Mouse (Mus musculus): ENCODE measurements at regions not wholly inside any gene's neighbourhood (a gene's known extent, or its start where the extent isn't known, plus 50 kb on each side); places are given as distances from the start of the nearest gene placed in this dataset.

- DNase-seq (ENCODE audit: extremely low spot score in 1 of 2, low spot score in 2 of 2), result no peak
- intact Hi-C loops (cut with DNase I), result no loop called here
Measured at GRCm38 (mm10) chr3:133738936-133739335, 194.0 kb upstream of the Tet2 start.

- DNase-seq (ENCODE audit: extremely low spot score in 1 of 2, low spot score in 2 of 2), result no peak
- intact Hi-C loops (cut with DNase I), result no loop called here
Measured at GRCm38 (mm10) chr3:133744552-133745118, 199.7 kb upstream of the Tet2 start.

- intact Hi-C loops (cut with DNase I), result no loop called here
- DNase-seq (ENCODE audit: extremely low spot score in 1 of 2, low spot score in 2 of 2), result no peak
Measured at GRCm38 (mm10) chr3:133748756-133749737, 204.1 kb upstream of the Tet2 start.

- intact Hi-C loops (cut with DNase I), result loop anchor here (10.0 kb wide), 1 partner anchor 205 kb away; the partner anchor contains the start of gene Tet2
- no peak for DNase-seq (ENCODE audit: extremely low spot score in 1 of 2, low spot score in 2 of 2)
Measured at GRCm38 (mm10) chr3:133750061-133750460, 205.1 kb upstream of the Tet2 start.

GRCm38 (mm10) chr3:133750606-133751005 lies 205.7 kb upstream of the Tet2 start:
- intact Hi-C loops (cut with DNase I), result loop anchor here (10.0 kb wide), 1 partner anchor 206 kb away; the partner anchor contains the start of gene Tet2
- DNase-seq (ENCODE audit: extremely low spot score in 1 of 2, low spot score in 2 of 2), result no peak

GRCm38 (mm10) chr3:133751011-133751410 lies 206.1 kb upstream of the Tet2 start:
- intact Hi-C loops (cut with DNase I), result loop anchor here (10.0 kb wide), 1 partner anchor 206 kb away; the partner anchor contains the start of gene Tet2
- no peak for DNase-seq (ENCODE audit: extremely low spot score in 1 of 2, low spot score in 2 of 2)

GRCm38 (mm10) chr3:133751565-133751964 lies 206.6 kb upstream of the Tet2 start:
- intact Hi-C loops (cut with DNase I), result loop anchor here (10.0 kb wide), 1 partner anchor 207 kb away; the partner anchor contains the start of gene Tet2
- no peak for DNase-seq (ENCODE audit: extremely low spot score in 1 of 2, low spot score in 2 of 2)

- intact Hi-C loops (cut with DNase I), result loop anchor here (10.0 kb wide), 1 partner anchor 208 kb away; the partner anchor contains the start of gene Tet2
- DNase-seq (ENCODE audit: extremely low spot score in 1 of 2, low spot score in 2 of 2), result no peak
Measured at GRCm38 (mm10) chr3:133753041-133753440, 208.1 kb upstream of the Tet2 start.

GRCm38 (mm10) chr3:133754006-133754910 lies 209.3 kb upstream of the Tet2 start:
- intact Hi-C loops (cut with DNase I), result loop anchor here (10.0 kb wide), 1 partner anchor 209 kb away; the partner anchor contains the start of gene Tet2
- DNase-seq (ENCODE audit: extremely low spot score in 1 of 2, low spot score in 2 of 2), result no peak

- DNase-seq (ENCODE audit: extremely low spot score in 1 of 2, low spot score in 2 of 2), result peak; percentile 83 to 85
- intact Hi-C loops (cut with DNase I), result loop anchor here (10.0 kb wide), 1 partner anchor 210 kb away; the partner anchor contains the start of gene Tet2
Measured at GRCm38 (mm10) chr3:133754911-133755259, 209.9 kb upstream of the Tet2 start.

- intact Hi-C loops (cut with DNase I), result loop anchor here (10.0 kb wide), 1 partner anchor 213 kb away; the partner anchor contains the start of gene Tet2
- DNase-seq (ENCODE audit: extremely low spot score in 1 of 2, low spot score in 2 of 2), result peak in 1 of 2 experiments; percentile 29
Measured at GRCm38 (mm10) chr3:133757756-133758420, 212.9 kb upstream of the Tet2 start.

- intact Hi-C loops (cut with DNase I), result loop anchor here (10.0 kb wide), 1 partner anchor 214 kb away; the partner anchor contains the start of gene Tet2
- no peak for DNase-seq (ENCODE audit: extremely low spot score in 1 of 2, low spot score in 2 of 2)
Measured at GRCm38 (mm10) chr3:133758421-133758820, 213.5 kb upstream of the Tet2 start.

- intact Hi-C loops (cut with DNase I), result loop anchor here (10.0 kb wide), 1 partner anchor 215 kb away; the partner anchor contains the start of gene Tet2
- no peak for DNase-seq (ENCODE audit: extremely low spot score in 1 of 2, low spot score in 2 of 2)
Measured at GRCm38 (mm10) chr3:133759611-133760010, 214.7 kb upstream of the Tet2 start.

GRCm38 (mm10) chr3:133760221-133760620 lies 215.3 kb upstream of the Tet2 start:
- DNase-seq (ENCODE audit: extremely low spot score in 1 of 2, low spot score in 2 of 2), result no peak
- intact Hi-C loops (cut with DNase I), result no loop called here

GRCm38 (mm10) chr3:133763721-133764120 lies 218.8 kb upstream of the Tet2 start:
- DNase-seq (ENCODE audit: extremely low spot score in 1 of 2, low spot score in 2 of 2), result no peak
- intact Hi-C loops (cut with DNase I), result no loop called here

GRCm38 (mm10) chr3:133773490-133773889 lies 228.6 kb upstream of the Tet2 start:
- intact Hi-C loops (cut with DNase I), result no loop called here

GRCm38 (mm10) chr3:133774229-133774628 lies 229.3 kb upstream of the Tet2 start:
- DNase-seq (ENCODE audit: extremely low spot score in 1 of 2, low spot score in 2 of 2), result no peak
- intact Hi-C loops (cut with DNase I), result no loop called here

More at GRCm38 (mm10) chr3:133773490-133773889, 228.6 kb upstream of the Tet2 start:
- DNase-seq (ENCODE audit: extremely low spot score in 1 of 2, low spot score in 2 of 2), result no peak

GRCm38 (mm10) chr3:133776013-133776412 lies 231.1 kb upstream of the Tet2 start:
- intact Hi-C loops (cut with DNase I), result no loop called here
- no peak for DNase-seq (ENCODE audit: extremely low spot score in 1 of 2, low spot score in 2 of 2)
